Mouse (Mus musculus): ENCODE measurements at regions not wholly inside any gene's neighbourhood (a gene's known extent, or its start where the extent isn't known, plus 50 kb on each side); places are given as distances from the start of the nearest gene placed in this dataset.
A peak's percentile ranks its signal among the peaks of the same experiment; 100 is the strongest.

DNA sequence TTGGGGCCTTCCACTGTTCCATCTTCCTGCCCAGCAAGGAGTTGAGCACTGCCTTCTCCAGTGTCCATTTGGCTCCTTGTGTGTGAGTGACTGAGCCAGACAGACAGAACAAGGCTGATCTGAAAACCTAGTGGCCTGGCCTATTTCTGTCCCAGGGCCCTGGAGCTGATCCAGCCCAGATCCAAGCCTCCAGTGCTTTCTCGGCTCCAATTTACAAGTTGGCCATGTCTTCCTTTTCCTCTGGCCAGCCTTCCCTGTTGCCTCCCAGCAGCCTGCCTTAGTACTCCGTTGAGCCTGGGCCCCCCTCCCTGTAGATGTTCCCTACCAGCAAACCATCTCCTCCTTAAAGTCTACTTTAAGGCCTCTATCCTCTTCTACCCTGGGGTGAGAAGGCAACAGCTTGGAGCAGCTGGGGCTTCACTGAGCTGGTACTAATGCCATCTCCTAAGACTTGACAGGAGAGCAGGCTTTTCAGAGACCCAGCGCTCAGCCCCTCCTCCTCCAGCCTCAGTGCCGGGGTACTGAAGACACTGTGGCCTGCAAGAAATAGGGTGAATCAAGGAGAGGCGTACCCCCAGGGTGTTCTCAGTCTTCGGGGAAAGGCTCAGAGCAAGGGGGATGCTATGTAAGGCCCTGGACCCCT is 101.7 kb downstream of the Pja1 start:
- no peaks in the 10 kb centered on the region for H3K36me3 ChIP-seq (replicated peaks; ENCODE audit: control insufficient read depth, insufficient read depth, low read depth)
- H3K27ac ChIP-seq, result no peak overlapping the region
- TF ChIP-seq EP300 (IDR thresholded peaks at IDR 0.05; ENCODE audit: low read depth) (no peak), CTCF (IDR thresholded peaks at IDR 0.05; ENCODE audit: low read depth) (no peak)
- H3K4me2 ChIP-seq (ENCODE audit: low read depth), result no peak overlapping the region
- no peaks in the 10 kb centered on the region for H3K9me3 ChIP-seq (ENCODE audit: control insufficient read depth, low read length)
- no peak for ATAC-seq (ENCODE audit: insufficient read depth)
- no peaks in the 10 kb centered on the region for H3K4me1 ChIP-seq (replicated peaks; ENCODE audit: control insufficient read depth in 2 of 2, insufficient read depth in 2 of 2, low read length in 1 of 2)
- no peaks in the 10 kb centered on the region; the same call in 1 of the 2 replicates for H3K27me3 ChIP-seq (ENCODE audit: control insufficient read depth, insufficient read depth, low read length)
- no peak overlapping the region for H3K9ac ChIP-seq (replicated peaks)
- DNase-seq (ENCODE audit: low read depth in 3 of 3, low spot score in 3 of 3), result no peak
- H3K4me3 ChIP-seq (ENCODE audit: insufficient read depth in 1 of 2, low read depth in 2 of 2, low read length in 2 of 2), result no peak overlapping the region
- WGBS (ENCODE audit: insufficient replicate concordance), result 52% methylated on average over 6 of the region's 6 CpGs

DNA sequence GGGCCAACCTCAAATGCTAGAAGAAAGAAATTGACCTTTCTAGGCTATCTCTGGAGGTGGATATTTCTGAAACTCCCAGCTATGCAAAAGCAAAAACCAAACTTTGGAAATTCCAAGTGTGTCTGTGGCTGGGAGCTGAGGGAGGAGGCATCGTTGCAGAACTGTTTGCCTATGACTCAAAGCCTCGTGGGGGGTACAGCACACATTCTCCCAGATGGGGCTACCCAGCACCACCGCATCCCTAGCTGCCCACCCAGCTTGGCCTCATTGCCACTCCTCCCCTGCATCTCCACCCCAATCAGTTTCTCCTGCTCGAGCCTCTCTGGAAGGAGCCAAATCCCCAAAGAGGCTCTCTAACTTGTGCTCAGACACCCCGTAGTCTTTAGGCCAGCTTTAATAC is 107.0 kb downstream of the Pja1 start:
- Histone ChIP-seq H3K4me3 (ENCODE audit: insufficient read depth in 1 of 2, low read depth in 2 of 2, low read length in 2 of 2) (no peak overlapping the region), H3K27me3 (ENCODE audit: control insufficient read depth, insufficient read depth, low read length) (no peaks in the 10 kb centered on the region; the same call in 1 of the 2 replicates), H3K27ac (no peak overlapping the region), H3K36me3 (replicated peaks; ENCODE audit: control insufficient read depth, insufficient read depth, low read depth) (no peaks in the 10 kb centered on the region), H3K4me1 (replicated peaks; ENCODE audit: control insufficient read depth in 2 of 2, insufficient read depth in 2 of 2, low read length in 1 of 2) (no peaks in the 10 kb centered on the region), H3K9me3 (ENCODE audit: control insufficient read depth, low read length) (no peaks in the 10 kb centered on the region), H3K9ac (replicated peaks) (no peak overlapping the region), H3K4me2 (ENCODE audit: low read depth) (no peak overlapping the region)
- no peak for DNase-seq (ENCODE audit: low read depth in 3 of 3, low spot score in 3 of 3)
- no peak for TF ChIP-seq CTCF (IDR thresholded peaks at IDR 0.05; ENCODE audit: low read depth)
- no peak for ATAC-seq (ENCODE audit: insufficient read depth)
- WGBS (ENCODE audit: insufficient replicate concordance), result 44% methylated on average over 5 of the region's 5 CpGs

DNA sequence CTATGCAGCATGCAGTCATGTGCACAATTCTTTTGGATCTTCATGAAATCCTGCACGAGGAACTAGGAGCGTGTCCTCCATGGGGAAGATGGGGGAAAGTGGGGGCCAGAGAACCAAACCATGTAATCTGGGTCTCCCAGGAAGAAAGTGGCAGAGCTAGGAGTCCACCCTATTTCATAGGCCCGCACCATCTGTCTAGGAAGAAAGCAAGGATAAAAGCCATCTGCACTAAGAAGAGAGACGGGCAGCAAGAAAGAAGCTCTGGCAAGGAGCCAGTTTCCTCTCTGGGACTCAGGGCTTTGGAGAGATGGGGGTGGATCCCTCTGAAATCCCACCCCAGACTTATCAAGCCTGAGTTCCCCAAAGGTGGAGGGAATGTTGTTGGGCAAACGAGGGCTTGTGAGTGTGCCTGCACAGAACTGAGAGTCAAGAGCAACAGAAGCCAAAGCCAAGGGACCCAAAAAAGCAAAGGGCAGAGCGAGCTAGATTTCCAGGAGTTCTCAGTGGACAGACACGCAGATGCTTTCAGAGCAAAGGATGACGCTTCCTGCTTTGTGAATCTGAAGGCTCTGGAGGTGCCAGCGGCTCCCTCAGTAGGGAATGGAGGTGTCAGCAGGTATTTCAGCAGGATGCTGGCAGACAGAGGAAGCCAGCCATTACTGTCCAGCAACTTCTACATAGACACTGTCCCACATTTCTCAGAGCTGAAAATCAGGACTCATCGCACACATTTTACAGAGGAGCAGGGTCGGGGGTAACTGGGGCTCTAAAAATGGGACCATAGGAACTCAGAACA is 110.8 kb downstream of the Pja1 start:
- Histone ChIP-seq H3K27me3 (ENCODE audit: control insufficient read depth, insufficient read depth, low read length) (no peaks in the 10 kb centered on the region), H3K27ac (no peak overlapping the region), H3K9ac (replicated peaks) (no peak overlapping the region), H3K4me2 (ENCODE audit: low read depth) (no peak overlapping the region), H3K9me3 (ENCODE audit: control insufficient read depth, low read length) (no peaks in the 10 kb centered on the region), H3K36me3 (replicated peaks; ENCODE audit: control insufficient read depth, insufficient read depth, low read depth) (no peaks in the 10 kb centered on the region), H3K4me1 (replicated peaks; ENCODE audit: control insufficient read depth in 2 of 2, insufficient read depth in 2 of 2, low read length in 1 of 2) (no peaks in the 10 kb centered on the region), H3K4me3 (ENCODE audit: insufficient read depth in 1 of 2, low read depth in 2 of 2, low read length in 2 of 2) (no peak overlapping the region)
- DNase-seq (ENCODE audit: low read depth in 3 of 3, low spot score in 3 of 3) (no peak), ATAC-seq (ENCODE audit: insufficient read depth) (no peak)
- WGBS (ENCODE audit: insufficient replicate concordance), result 57% methylated on average over 11 of the region's 11 CpGs
- TF ChIP-seq CTCF (IDR thresholded peaks at IDR 0.05; ENCODE audit: low read depth) (no peak), EP300 (IDR thresholded peaks at IDR 0.05; ENCODE audit: low read depth) (no peak)

DNA sequence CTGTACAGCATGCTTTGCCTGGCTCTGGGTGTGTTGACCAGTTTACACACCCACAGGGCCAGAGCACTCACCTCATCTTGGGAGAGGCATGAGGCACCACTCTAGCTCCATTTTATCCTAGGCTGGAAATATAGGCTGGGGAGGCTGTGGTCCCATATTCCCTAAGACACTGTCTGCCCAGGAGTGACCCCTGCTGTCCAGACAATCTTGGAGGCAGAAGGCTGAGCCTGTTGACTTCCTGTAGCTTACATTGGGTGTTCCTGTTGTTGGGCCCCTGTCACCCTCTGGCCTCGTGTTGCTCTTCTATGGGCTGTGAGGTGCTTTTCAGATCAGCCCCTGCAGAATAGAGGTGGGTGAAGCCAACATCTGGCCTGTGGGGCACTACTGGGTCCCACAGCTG is 112.3 kb downstream of the Pja1 start:
- ATAC-seq (ENCODE audit: insufficient read depth), result no peak
- no peak overlapping the region for H3K4me3 ChIP-seq (ENCODE audit: insufficient read depth in 1 of 2, low read depth in 2 of 2, low read length in 2 of 2)
- TF ChIP-seq EP300 (IDR thresholded peaks at IDR 0.05; ENCODE audit: low read depth) (no peak), CTCF (IDR thresholded peaks at IDR 0.05; ENCODE audit: low read depth) (peak; percentile 16; the same call in 1 of the 2 replicates)
- no peak for DNase-seq (ENCODE audit: low read depth in 3 of 3, low spot score in 3 of 3)
- H3K4me2 ChIP-seq (ENCODE audit: low read depth), result no peak overlapping the region
- no peaks in the 10 kb centered on the region for H3K27me3 ChIP-seq (ENCODE audit: control insufficient read depth, insufficient read depth, low read length)
- no peak overlapping the region for H3K9ac ChIP-seq (replicated peaks)
- H3K4me1 ChIP-seq (replicated peaks; ENCODE audit: control insufficient read depth in 2 of 2, insufficient read depth in 2 of 2, low read length in 1 of 2), result no peaks in the 10 kb centered on the region
- no peaks in the 10 kb centered on the region for H3K36me3 ChIP-seq (replicated peaks; ENCODE audit: control insufficient read depth, insufficient read depth, low read depth)
- no peaks in the 10 kb centered on the region for H3K9me3 ChIP-seq (ENCODE audit: control insufficient read depth, low read length)
- WGBS (ENCODE audit: insufficient replicate concordance), result 25% methylated on average over 1 of the region's 1 CpGs
- no peak overlapping the region for H3K27ac ChIP-seq

DNA sequence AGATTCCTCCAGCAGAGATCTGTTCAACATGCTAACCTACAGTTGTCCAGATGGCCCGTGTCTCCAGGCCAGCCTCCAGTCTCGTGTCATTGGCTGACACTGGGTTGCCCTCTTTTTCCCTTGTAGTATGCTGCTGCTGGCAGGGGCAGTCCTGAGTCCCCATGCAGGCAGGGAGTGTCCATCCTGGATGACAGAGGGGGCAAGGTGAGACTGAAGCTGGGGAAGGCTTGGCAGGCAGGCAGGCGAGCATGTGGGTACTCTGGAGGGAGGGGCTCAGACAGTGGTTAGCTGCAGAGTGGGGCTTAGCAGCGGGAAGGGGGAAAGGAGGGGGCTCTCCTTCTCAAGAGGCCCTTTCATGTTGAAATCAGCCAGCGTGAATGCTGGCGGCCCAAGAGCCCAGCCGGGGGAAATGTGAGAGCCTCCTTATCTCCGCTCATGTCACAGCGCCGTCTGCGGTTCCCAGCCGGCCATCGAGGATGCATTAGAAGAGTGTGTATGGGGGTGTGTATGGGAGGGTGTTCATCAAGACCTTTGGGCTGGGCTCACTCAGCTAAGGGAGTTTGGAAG is 112.9 kb downstream of the Pja1 start:
- Histone ChIP-seq H3K9ac (replicated peaks) (no peak overlapping the region), H3K4me1 (replicated peaks; ENCODE audit: control insufficient read depth in 2 of 2, insufficient read depth in 2 of 2, low read length in 1 of 2) (no peaks in the 10 kb centered on the region), H3K27ac (no peak overlapping the region), H3K9me3 (ENCODE audit: control insufficient read depth, low read length) (no peaks in the 10 kb centered on the region), H3K4me3 (ENCODE audit: insufficient read depth in 1 of 2, low read depth in 2 of 2, low read length in 2 of 2) (no peak overlapping the region), H3K36me3 (replicated peaks; ENCODE audit: control insufficient read depth, insufficient read depth, low read depth) (no peaks in the 10 kb centered on the region), H3K27me3 (ENCODE audit: control insufficient read depth, insufficient read depth, low read length) (no peaks in the 10 kb centered on the region), H3K4me2 (ENCODE audit: low read depth) (no peak overlapping the region)
- TF ChIP-seq CTCF (IDR thresholded peaks at IDR 0.05; ENCODE audit: low read depth) (no peak), EP300 (IDR thresholded peaks at IDR 0.05; ENCODE audit: low read depth) (no peak)
- 25% methylated on average over 13 of the region's 13 CpGs for WGBS (ENCODE audit: insufficient replicate concordance)
- ATAC-seq (ENCODE audit: insufficient read depth), result no peak
- DNase-seq (ENCODE audit: low read depth in 3 of 3, low spot score in 3 of 3), result no peak
